Mouse (Mus musculus): ENCODE results near the gene Nipsnap3a. TPM values are rescaled to one million over a fixed set of nuclear protein-coding genes. Genes with fewer than 3 reads are reported as not detected.

Nipsnap3a gene
- not detected for total RNA-seq (2022)

GRCm38 (mm10) chr4:52989248-52989647, at the start of gene Nipsnap3a:
Nipsnap3a (plus strand) TSS chr4:52989272.
- no peak for DNase-seq (ENCODE audit: low spot score in 2 of 2)

- DNase-seq (ENCODE audit: low spot score in 2 of 2) = no peak
Observed at GRCm38 (mm10) chr4:52946665-52947064, 42.4 kb upstream of the Nipsnap3a start.

- no peak for DNase-seq (ENCODE audit: low spot score in 2 of 2)
Observed at GRCm38 (mm10) chr4:52949005-52949404, 40.1 kb upstream of the Nipsnap3a start.

GRCm38 (mm10) chr4:52958693-52959092, 30.4 kb upstream of the Nipsnap3a start:
- peak; percentile 38 to 58 for DNase-seq (ENCODE audit: low spot score in 2 of 2)

- DNase-seq (ENCODE audit: low spot score in 2 of 2) = no peak
Observed at GRCm38 (mm10) chr4:52964247-52964646, 24.8 kb upstream of the Nipsnap3a start, which contains the start of gene Olfr270. Olfr270 (plus strand) TSS chr4:52964547.

GRCm38 (mm10) chr4:52985216-52985615, 3.9 kb upstream of the Nipsnap3a start:
- DNase-seq (ENCODE audit: low spot score in 2 of 2) = no peak

GRCm38 (mm10) chr4:52986266-52986665, 2.8 kb upstream of the Nipsnap3a start:
- no peak for DNase-seq (ENCODE audit: low spot score in 2 of 2)

- no peak for DNase-seq (ENCODE audit: low spot score in 2 of 2)
Observed at GRCm38 (mm10) chr4:52999449-52999848, 10.4 kb downstream of the Nipsnap3a start.

GRCm38 (mm10) chr4:53000154-53000553, 11.1 kb downstream of the Nipsnap3a start:
- no peak for DNase-seq (ENCODE audit: low spot score in 2 of 2)

GRCm38 (mm10) chr4:53009183-53009582, 20.1 kb downstream of the Nipsnap3a start:
- DNase-seq (ENCODE audit: low spot score in 2 of 2) = no peak

- DNase-seq (ENCODE audit: low spot score in 2 of 2) = no peak
Observed at GRCm38 (mm10) chr4:53009871-53010270, 20.8 kb downstream of the Nipsnap3a start.

- DNase-seq (ENCODE audit: low spot score in 2 of 2) = peak; percentile 92 to 93
Observed at GRCm38 (mm10) chr4:53011732-53012361, 22.8 kb downstream of the Nipsnap3a start, which contains the start of gene Nipsnap3b. Nipsnap3b (plus strand) TSS chr4:53011880.

- DNase-seq (ENCODE audit: low spot score in 2 of 2) = no peak
Observed at GRCm38 (mm10) chr4:53014421-53014820, 25.3 kb downstream of the Nipsnap3a start.

GRCm38 (mm10) chr4:53015024-53015423, 26.0 kb downstream of the Nipsnap3a start:
- no peak for DNase-seq (ENCODE audit: low spot score in 2 of 2)

- DNase-seq (ENCODE audit: low spot score in 2 of 2) = no peak
Observed at GRCm38 (mm10) chr4:53018392-53018791, 29.3 kb downstream of the Nipsnap3a start.

GRCm38 (mm10) chr4:53023189-53023925, 34.3 kb downstream of the Nipsnap3a start:
- no peak for DNase-seq (ENCODE audit: low spot score in 2 of 2)

GRCm38 (mm10) chr4:53024397-53024796, 35.3 kb downstream of the Nipsnap3a start:
- no peak for DNase-seq (ENCODE audit: low spot score in 2 of 2)

GRCm38 (mm10) chr4:53027811-53028210, 38.7 kb downstream of the Nipsnap3a start:
- DNase-seq (ENCODE audit: low spot score in 2 of 2) = no peak

- DNase-seq (ENCODE audit: low spot score in 2 of 2) = peak in 1 of 2 experiments; percentile 23
Observed at GRCm38 (mm10) chr4:53030326-53030948, 41.4 kb downstream of the Nipsnap3a start.

- DNase-seq (ENCODE audit: low spot score in 2 of 2) = peak in 1 of 2 experiments; percentile 48
Observed at GRCm38 (mm10) chr4:53043819-53044218, 54.7 kb downstream of the Nipsnap3a start.

- no peak for DNase-seq (ENCODE audit: low spot score in 2 of 2)
Observed at GRCm38 (mm10) chr4:53045807-53046206, 56.7 kb downstream of the Nipsnap3a start.

All from layer of hippocampus, adult 8-10 months (tissue).